Mouse (Mus musculus) cerebellum, postnatal 36 days (tissue): ENCODE data around the gene Ism2.
A peak's percentile ranks its signal among the peaks of the same experiment; 100 is the strongest.
"Not testable (repeated sequence)": the region's sequence is repeated elsewhere in the genome, so short reads cannot be mapped to it uniquely, and the experiment has no call there.

Source experiments
- DNase-seq, 2 experiments: peaks; one replicate each; pipeline ENCODE4 v3.0.0; 2021 to 2022; ENCODE audit warnings: mixed read lengths in 2 of 2

Gene Ism2

DNA sequence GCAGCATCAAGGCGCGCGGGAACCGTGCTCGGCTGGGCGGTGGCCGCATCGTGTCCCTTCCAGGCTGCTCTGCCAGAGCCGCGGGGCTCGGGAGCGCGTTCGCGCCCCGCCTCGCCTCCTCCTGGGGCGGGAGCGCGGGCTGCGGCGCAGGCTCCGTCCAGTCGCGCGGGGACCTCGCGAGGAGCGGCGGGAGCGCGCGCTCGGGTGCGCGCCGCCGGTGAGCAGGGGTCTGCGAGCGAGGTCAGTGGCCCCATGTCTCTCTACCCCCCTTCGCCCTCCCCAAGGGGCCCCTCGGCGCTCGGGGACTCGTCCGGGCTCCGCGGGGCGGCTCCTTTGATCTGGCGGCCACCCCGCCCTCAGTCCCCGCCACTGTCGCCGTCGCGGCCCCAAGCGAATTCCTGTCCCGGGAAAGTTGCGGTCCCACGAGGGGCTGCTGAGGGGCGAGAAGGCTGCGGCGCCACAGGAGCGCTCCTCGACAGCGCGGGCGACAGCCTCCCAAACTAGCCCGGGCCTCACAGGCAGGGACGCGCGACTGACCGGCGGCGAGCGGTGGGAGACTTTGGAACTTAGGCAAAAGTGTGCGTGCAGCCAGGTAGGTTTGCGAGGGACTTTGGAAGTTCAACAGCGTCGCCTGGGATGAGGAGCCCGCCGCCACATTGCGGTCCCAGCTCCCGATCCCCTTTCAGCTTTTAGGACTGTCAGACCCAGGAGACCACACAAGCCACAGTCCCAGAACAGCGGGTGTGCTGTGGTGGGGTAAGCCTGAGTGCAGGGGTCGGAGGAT lies at the start of gene Ism2:
Ism2 (minus strand) TSS at position 49 of the 784 bp plus-strand sequence.
- no peak for DNase-seq

- DNase-seq: no peak
Measured at GRCm38 (mm10) chr12:87348029-87348428, 48.5 kb upstream of the Ism2 start.

DNA sequence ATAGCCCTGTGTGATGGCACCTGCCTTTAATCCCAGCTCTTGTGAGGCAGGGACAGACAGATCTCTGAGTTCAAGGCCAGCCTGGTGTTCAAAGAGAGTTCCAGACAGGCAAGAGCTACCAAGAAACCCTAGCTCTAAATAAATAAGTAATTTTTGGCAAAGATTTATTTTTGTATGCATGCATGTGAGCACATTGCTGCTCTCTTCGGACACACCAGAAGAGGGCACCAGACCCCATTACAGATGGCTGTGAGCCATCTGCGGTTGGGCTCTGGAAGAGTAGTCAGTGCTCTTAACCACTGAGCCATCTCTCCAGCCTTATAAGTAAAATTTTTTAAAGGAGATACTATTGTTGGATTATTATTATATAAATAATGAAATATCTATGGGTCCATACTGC lies 48.0 kb upstream of the Ism2 start:
- no peak for DNase-seq

DNA sequence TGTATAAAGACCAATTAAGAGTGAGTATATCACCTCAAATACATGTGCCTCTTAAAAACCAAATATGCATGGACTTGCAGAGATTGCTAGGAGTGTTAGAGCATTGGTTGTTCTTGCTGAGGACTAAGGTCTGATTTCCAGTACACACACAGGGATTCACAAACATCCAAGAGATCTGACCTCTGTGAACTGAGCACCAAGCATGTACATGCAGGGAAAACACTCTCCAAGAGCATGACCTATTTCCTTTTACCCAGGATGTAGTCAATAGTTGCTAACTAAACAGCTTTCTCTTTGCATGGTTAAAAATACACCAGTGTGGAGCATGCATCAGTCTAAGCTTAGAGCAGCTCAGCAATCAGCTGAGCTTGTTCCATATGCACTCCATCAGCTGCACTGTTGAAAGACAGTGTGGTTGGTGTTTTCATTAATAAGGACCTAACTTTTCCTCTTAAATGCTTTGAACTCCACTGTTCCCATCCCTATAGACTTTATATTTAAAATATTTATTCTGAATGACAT lies 43.6 kb upstream of the Ism2 start:
- no peak for DNase-seq

DNA sequence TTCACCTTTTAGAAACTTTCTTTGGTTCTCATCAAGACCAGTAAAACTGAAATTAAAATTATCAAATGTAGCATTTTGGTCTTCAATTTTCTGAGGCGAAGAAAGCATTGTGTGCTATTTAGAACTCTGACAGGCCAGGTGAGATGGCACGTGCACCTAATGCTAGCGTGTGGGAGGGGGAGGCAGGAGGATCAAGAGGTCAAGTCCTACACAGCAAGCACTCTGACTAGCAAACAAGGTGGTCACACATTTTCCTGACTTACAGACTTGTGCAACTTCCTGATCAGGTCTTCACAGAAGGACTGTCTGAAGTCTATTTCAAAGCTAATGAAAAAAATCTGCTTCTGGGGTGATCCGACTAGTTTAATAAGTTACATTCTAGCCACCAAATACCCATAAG lies 38.6 kb upstream of the Ism2 start:
- DNase-seq: no peak

- DNase-seq: no peak
Measured at GRCm38 (mm10) chr12:87334886-87335285, 35.4 kb upstream of the Ism2 start.

DNA sequence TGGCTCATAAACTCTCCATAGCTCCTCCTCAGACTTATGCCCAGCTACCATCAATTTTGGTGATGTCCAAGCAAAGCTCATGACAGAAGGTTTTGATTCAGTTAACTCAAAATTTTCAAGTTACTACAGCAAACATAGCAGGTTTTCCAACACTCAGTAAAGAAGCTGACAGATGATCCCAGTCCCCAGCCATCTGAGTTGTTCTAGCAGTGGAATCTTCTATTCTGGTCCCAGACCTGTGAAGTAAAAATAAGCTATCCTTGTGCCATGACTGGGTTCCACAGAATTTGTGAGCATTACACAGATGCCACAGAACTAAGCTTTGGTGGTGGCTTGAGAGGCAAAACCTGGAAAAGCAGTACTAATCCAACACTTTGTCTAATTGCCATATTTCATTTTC lies 34.3 kb upstream of the Ism2 start:
- no peak for DNase-seq

DNA sequence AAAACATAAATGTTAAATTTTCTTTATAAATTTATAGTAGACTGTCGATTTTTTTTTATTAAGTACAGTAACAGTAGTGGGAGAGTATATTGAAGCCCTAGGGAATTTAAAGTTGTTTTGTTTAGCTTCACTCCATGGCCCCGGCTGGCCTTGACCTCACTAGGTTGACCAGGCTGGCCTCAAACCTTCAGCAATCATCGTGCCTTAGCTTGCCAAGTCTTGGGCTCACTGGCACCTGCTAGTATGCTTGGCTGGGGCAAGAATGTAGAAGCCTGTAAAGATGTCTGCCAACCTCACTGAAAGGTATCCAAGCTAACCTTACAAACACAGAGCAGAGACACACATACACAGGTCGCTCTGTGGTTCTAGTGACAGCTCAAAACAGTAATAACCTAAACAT lies 33.0 kb upstream of the Ism2 start:
- peak; percentile 13 to 19 for DNase-seq

DNA sequence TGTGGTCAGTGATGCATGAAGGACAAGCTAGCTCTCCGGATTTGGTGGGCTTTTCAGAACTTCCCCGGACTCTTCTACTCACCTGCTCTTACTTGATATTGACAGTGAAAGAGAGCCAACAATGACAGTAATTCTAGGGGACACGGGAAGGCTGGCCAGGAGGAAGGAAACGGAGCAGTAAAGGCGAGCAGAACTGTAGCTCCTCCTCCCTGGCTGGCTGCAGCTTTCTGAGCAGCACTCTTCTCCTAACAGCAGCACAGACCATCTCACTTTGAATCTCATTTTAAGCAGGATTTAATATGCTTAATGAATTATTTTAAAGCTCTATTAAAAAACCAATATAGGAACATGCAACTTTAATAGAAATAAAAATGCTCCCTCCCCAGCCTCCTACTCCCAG lies 32.4 kb upstream of the Ism2 start:
- DNase-seq: no peak

- peak in 1 of 2 experiments; percentile 6 for DNase-seq
Measured at GRCm38 (mm10) chr12:87331053-87331456, 31.6 kb upstream of the Ism2 start.

GRCm38 (mm10) chr12:87330213-87330612 lies 30.7 kb upstream of the Ism2 start:
- DNase-seq: no peak

DNA sequence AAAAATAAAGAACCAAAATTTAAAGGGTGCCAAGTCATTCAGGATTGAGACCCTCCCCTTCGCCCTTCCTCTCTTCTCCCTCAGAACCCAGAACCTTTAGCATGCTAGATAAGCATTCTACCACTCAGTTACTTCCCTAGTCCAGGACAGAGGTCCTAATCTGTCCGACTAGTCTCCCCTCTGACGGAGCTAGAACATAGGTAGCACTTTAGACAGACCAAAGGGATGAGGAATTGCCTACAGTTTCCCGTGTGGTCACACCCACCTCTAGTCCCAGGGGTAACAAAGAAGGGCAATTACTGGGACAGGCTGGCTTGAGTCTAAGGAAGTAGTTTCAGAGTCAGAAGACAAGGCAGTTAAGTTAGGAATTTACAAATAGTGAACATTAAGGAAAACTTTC lies 28.5 kb upstream of the Ism2 start:
- DNase-seq: no peak

DNA sequence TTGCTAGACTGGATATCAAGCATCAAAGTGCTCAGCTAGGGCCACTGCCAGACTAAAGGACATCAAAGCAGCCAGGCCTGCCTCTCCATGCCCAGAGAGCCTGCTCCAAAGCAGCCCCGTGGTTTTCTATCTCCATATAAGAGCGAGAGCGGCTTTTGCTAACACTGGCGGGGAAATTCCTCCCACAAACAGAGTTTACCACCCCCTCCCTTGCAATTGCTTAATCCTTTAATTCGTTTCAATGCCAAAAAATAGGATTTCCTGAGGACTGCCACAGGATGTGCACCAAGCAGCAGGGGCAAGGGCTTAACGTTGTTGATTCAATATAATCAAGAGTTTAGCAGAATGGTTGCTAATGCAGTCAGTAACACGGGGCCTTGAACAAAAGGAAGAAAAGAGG lies 28.1 kb upstream of the Ism2 start:
- no peak for DNase-seq

GRCm38 (mm10) chr12:87325452-87325851 lies 25.9 kb upstream of the Ism2 start:
- DNase-seq: no peak

DNA sequence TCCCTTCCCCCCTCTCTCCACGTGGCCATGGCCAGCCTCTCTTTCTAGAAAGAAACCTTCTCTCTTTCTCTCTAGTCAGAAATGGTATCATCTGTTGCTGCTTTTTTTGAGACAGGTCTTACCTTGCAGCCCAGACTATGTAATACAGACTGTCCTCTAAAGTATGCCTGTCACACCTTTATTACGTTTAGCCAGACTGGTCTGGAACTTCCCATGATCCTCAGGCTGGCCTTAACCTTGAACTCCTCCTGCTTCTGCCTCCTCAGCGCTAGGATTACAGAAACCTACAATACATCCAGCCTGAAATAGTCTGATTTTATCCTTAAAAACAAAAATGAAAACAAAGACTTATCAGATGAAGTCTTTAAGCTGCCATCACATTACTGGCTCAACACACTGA lies 19.7 kb upstream of the Ism2 start:
- DNase-seq: no peak

- no peak for DNase-seq
Measured at GRCm38 (mm10) chr12:87317951-87318350, 18.4 kb upstream of the Ism2 start.

GRCm38 (mm10) chr12:87313098-87313497 lies 13.6 kb upstream of the Ism2 start:
- no peak for DNase-seq

- DNase-seq: not testable (repeated sequence)
Measured at GRCm38 (mm10) chr12:87306584-87306844, 7.0 kb upstream of the Ism2 start.

GRCm38 (mm10) chr12:87305767-87306583 lies 6.5 kb upstream of the Ism2 start:
- peak; percentile 36 to 50 for DNase-seq

DNA sequence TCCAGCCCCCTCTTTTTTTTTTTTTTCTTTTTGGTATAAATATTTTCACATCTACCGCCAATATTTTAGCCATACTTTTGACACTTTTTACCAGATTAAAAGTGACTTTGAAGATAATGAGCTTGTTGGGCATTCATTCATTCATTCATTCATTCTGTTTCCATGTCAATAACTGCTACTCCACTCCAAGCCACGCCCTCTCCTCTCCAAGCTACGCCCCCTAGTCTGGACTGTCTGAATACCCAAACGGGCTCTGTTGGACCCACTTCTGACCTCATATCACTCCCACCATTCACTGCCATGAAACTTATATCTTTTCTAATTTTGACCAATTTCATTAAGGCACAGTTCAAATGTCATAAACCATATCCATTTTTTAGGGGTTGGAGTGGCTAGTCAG lies 1.7 kb upstream of the Ism2 start:
- DNase-seq: no peak

DNA sequence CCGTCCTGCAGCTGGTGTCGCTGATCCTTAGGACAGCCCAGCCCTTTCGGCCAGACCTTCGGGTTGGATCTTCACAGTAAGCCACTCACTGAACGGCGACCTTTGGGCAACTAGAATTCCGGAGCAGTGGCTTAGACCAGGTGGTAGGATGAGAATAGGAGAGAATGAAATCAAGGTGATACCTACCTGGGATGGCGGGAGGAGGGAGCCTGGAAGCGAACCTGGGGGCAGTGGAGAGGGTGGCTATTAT lies 861 bp upstream of the Ism2 start:
- DNase-seq: no peak

DNA sequence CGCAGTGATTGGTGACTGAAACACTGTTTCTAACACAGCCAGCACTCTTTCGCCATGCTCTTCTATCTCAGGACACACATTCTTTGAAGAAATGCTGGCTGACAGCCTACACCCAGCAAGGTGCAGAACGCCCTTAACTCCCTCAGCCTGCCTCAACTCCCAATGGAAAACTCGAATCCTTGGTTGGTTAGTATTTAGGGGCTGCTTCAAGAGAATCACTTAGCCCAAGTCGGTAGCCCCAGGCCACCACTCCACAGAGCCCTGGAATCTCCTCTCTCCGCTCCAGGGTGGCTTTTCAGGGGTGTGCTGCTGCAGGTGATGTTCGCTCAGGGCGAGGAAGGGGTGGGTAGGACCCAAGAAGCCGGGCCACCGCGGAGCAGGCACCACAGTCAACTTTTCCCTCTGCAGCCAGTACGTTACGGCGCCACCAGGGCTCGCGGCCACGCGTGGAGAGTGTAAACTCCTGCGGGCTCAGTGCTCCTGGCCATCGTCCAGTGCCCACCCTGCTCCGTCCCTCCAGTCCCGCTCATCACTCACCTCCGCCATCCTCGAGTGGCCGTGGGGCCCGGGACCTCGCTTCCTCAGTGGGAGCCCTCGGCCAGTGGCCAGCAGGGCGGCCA lies 358 bp downstream of the Ism2 start:
- peak; percentile 23 to 31 for DNase-seq

GRCm38 (mm10) chr12:87293934-87294333 lies 5.6 kb downstream of the Ism2 start:
- DNase-seq: no peak

DNA sequence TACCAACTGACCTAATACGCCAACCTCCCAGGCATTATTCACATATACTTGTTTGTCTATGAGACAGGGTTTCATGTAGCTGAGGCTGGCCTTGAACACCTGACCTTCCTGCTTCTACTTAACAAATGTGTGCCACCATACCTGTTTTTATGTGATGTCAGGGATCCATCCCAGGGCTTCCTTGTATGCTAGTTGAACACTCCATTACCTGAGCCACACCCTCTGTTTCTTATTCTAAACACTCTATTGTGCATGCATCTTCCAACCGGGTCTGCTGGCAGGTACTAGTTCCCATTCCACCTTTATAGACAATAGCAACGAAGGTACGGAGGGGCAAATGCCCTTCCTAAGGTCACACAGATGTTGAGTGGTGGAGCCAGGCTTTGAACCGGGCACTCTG lies 10.4 kb downstream of the Ism2 start:
- DNase-seq: no peak
